ENCODE assay signal across 18 mouse cellular contexts in the genomic region with DNA sequence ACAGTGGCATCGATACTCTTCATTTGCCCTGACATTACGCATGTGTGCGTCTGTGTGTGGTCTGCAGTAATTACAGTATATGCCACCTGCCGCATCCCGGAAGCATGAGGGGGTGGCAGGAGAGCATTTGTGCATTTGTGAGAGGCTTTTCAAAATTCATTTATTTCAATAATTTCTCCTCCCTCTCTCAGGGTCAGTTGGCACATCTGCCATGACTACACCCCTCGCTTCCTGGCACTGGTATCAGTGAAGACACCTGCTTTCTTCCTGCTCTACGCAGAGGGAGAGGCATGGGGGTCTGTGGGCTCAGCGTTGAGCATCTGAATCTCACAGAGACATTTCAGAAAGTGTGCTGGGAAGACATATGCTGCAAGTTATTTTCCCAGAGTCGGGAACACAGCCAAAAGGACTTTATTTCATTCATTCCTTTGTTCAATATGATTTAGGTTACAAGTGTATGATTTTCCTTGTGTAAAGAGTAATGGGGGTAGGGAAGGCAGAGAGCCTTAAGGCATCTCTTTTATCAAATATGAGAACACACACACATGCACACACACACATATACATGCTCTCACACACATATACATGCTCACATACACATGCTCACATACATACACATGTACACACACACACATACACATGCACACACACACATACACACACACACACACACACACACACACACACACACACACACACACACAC.
DNase-seq lines count a peak whose midpoint lies in the region; ATAC-seq and TF ChIP-seq lines count a peak whose summit lies in the region.
"Had no signal": no experiment of that assay in that cellular context is flagged by ENCODE, and none has a peak within 500 bp of the region (broad histone marks: within the 10 kb centered on the region; RNA-seq: fewer than 3 reads in every experiment).

No protein-coding gene starts in this region.

- no peaks in the 10 kb centered on the region for H3K27me3 ChIP-seq in forebrain, embryonic 14.5 days (replicated peaks; ENCODE audit: control insufficient read depth, insufficient read depth, low read length)
- no peaks in the 10 kb centered on the region for H3K27me3 ChIP-seq in forebrain, embryonic 10.5 days (ENCODE audit: poor library complexity, severe bottlenecking)
- no peaks in the 10 kb centered on the region for H3K27me3 ChIP-seq in limb, embryonic 14.5 days (ENCODE audit: control insufficient read depth, insufficient read depth, low read length)
- no peaks in the 10 kb centered on the region for H3K27me3 ChIP-seq in limb, embryonic 10.5 days (ENCODE audit: low read depth, poor library complexity, severe bottlenecking)
- H3K27me3 ChIP-seq in liver, embryonic 11.5 days (replicated peaks; ENCODE audit: control insufficient read depth, insufficient read depth, low read length): no peaks in the 10 kb centered on the region
- H3K27me3 ChIP-seq: limb, embryonic 13.5 days; megakaryocyte, embryonic 14.5 days; neural tube, embryonic 13.5 days had no signal

- no peak overlapping the region for H3K4me3 ChIP-seq in forebrain, embryonic 14.5 days (ENCODE audit: low read depth, low read length)
- H3K4me3 ChIP-seq in forebrain, embryonic 10.5 days: no peak overlapping the region
- H3K4me3 ChIP-seq in limb, embryonic 14.5 days (replicated peaks; ENCODE audit: low read length): no peak overlapping the region
- no peak overlapping the region for H3K4me3 ChIP-seq in limb, embryonic 10.5 days
- H3K4me3 ChIP-seq in liver, embryonic 11.5 days (ENCODE audit: low read depth, low read length): no peak overlapping the region
- H3K4me3 ChIP-seq: limb, embryonic 13.5 days; megakaryocyte, embryonic 14.5 days; neural tube, embryonic 13.5 days had no signal

- peak; percentile 91 for ATAC-seq in forebrain, embryonic 14.5 days
- no peak for ATAC-seq in limb, embryonic 14.5 days (ENCODE audit: low FRiP score, low read depth)
- no peak for ATAC-seq in liver, embryonic 11.5 days (replicated peaks; ENCODE audit: low FRiP score)
- ATAC-seq: intestine, postnatal 0 days had no signal

- no peaks in the 10 kb centered on the region for H3K9me3 ChIP-seq in forebrain, embryonic 14.5 days (replicated peaks; ENCODE audit: control insufficient read depth, low read length)
- H3K9me3 ChIP-seq in forebrain, embryonic 10.5 days: no peaks in the 10 kb centered on the region
- H3K9me3 ChIP-seq in limb, embryonic 14.5 days (ENCODE audit: control insufficient read depth, low read length): no peaks in the 10 kb centered on the region
- no peaks in the 10 kb centered on the region for H3K9me3 ChIP-seq in limb, embryonic 10.5 days (replicated peaks)
- H3K9me3 ChIP-seq in liver, embryonic 11.5 days (ENCODE audit: control insufficient read depth, low read length): no peaks in the 10 kb centered on the region
- H3K9me3 ChIP-seq: limb, embryonic 13.5 days; neural tube, embryonic 13.5 days had no signal

- peak; percentile 75 for DNase-seq in forebrain, embryonic 14.5 days (ENCODE audit: low spot score)
- no peak for DNase-seq in forebrain, embryonic 10.5 days (ENCODE audit: extremely low spot score, low spot score)
- peak; percentile 76 for DNase-seq in limb, embryonic 14.5 days (ENCODE audit: low spot score)
- DNase-seq in limb, embryonic 10.5 days (ENCODE audit: low spot score): no peak
- DNase-seq in brain, embryonic 18.5 days (ENCODE audit: low read depth, low spot score): peak; percentile 20
- DNase-seq in layer of hippocampus, adult 9-10 months (ENCODE audit: low spot score): peak; percentile 4
- no peak for DNase-seq in liver, embryonic 11.5 days (ENCODE audit: low spot score)
- DNase-seq: adrenal gland, postnatal 10 days; B cell, adult 2 months; cerebellum, adult 9-10 months; gastrocnemius, postnatal 10 days; heart, adult 18-20 months; lung, postnatal 10 days had no signal

- H3K4me1 ChIP-seq in forebrain, embryonic 14.5 days (ENCODE audit: control insufficient read depth, insufficient read depth, low read length): 0 out of 2 replicates have a peak, but pooled peaks cover 3% of the 10 kb centered on the region
- H3K4me1 ChIP-seq in forebrain, embryonic 10.5 days: no peaks in the 10 kb centered on the region
- H3K4me1 ChIP-seq in limb, embryonic 14.5 days (ENCODE audit: control insufficient read depth, insufficient read depth, low read length): no peaks in the 10 kb centered on the region
- H3K4me1 ChIP-seq in limb, embryonic 10.5 days: no peaks in the 10 kb centered on the region
- no peaks in the 10 kb centered on the region for H3K4me1 ChIP-seq in liver, embryonic 11.5 days (replicated peaks; ENCODE audit: control insufficient read depth, insufficient read depth, low read length)
- H3K4me1 ChIP-seq: limb, embryonic 13.5 days; megakaryocyte, embryonic 14.5 days; neural tube, embryonic 13.5 days had no signal

- H3K36me3 ChIP-seq in forebrain, embryonic 14.5 days (ENCODE audit: control insufficient read depth, insufficient read depth, low read length): no peaks in the 10 kb centered on the region
- no peaks in the 10 kb centered on the region for H3K36me3 ChIP-seq in forebrain, embryonic 10.5 days (replicated peaks)
- H3K36me3 ChIP-seq in limb, embryonic 14.5 days (ENCODE audit: control insufficient read depth, insufficient read depth, low read length): no peaks in the 10 kb centered on the region
- no peaks in the 10 kb centered on the region for H3K36me3 ChIP-seq in limb, embryonic 10.5 days
- no peaks in the 10 kb centered on the region for H3K36me3 ChIP-seq in liver, embryonic 11.5 days (ENCODE audit: control insufficient read depth, insufficient read depth, low read length)
- H3K36me3 ChIP-seq: limb, embryonic 13.5 days; neural tube, embryonic 13.5 days had no signal

- no peak overlapping the region for H3K9ac ChIP-seq in forebrain, embryonic 14.5 days (ENCODE audit: low read length)
- H3K9ac ChIP-seq in limb, embryonic 14.5 days (ENCODE audit: low read depth, low read length, severe bottlenecking): no peak overlapping the region
- no peak overlapping the region for H3K9ac ChIP-seq in liver, embryonic 11.5 days (ENCODE audit: low read depth, low read length)
- H3K9ac ChIP-seq: limb, embryonic 13.5 days; neural tube, embryonic 13.5 days had no signal

- no peak overlapping the region for H3K4me2 ChIP-seq in forebrain, embryonic 14.5 days (ENCODE audit: low read length)
- no peak overlapping the region for H3K4me2 ChIP-seq in limb, embryonic 14.5 days (replicated peaks; ENCODE audit: low read depth, low read length, severe bottlenecking)
- H3K4me2 ChIP-seq in liver, embryonic 11.5 days: no peak overlapping the region
- H3K4me2 ChIP-seq: limb, embryonic 13.5 days; neural tube, embryonic 13.5 days had no signal

- peak overlapping the region; percentile 1; the same call in 1 of the 2 replicates for H3K27ac ChIP-seq in forebrain, embryonic 14.5 days (ENCODE audit: low read depth, low read length)
- H3K27ac ChIP-seq in forebrain, embryonic 10.5 days: no peak overlapping the region
- no peak overlapping the region for H3K27ac ChIP-seq in limb, embryonic 14.5 days (replicated peaks; ENCODE audit: low read depth, low read length)
- H3K27ac ChIP-seq in limb, embryonic 10.5 days: no peak overlapping the region
- no peak overlapping the region for H3K27ac ChIP-seq in liver, embryonic 11.5 days (ENCODE audit: low read depth, low read length)
- H3K27ac ChIP-seq: kidney, postnatal 0 days; limb, embryonic 13.5 days; neural tube, embryonic 13.5 days had no signal

- no peak for TF ChIP-seq POLR2A in limb, embryonic 14.5 days (IDR thresholded peaks at IDR 0.05; ENCODE audit: borderline replicate concordance, extremely low read depth, insufficient read depth, insufficient read length)

- WGBS in forebrain, embryonic 14.5 days: 62% methylated on average over 9 of the region's 9 CpGs
- 93% methylated on average over 9 of the region's 9 CpGs for WGBS in forebrain, embryonic 10.5 days
- 74% methylated on average over 9 of the region's 9 CpGs for WGBS in limb, embryonic 14.5 days
- 92% methylated on average over 9 of the region's 9 CpGs for WGBS in limb, embryonic 10.5 days
- 83% methylated on average over 9 of the region's 9 CpGs for WGBS in liver, embryonic 11.5 days

Comparison
In these comparisons a context has a peak if more than half of its experiments do, and no peak if none do; other contexts are left out.
1. DNase-seq: peak in forebrain, embryonic 14.5 days (single experiment), limb, embryonic 14.5 days (single experiment), brain, embryonic 18.5 days (single experiment) and layer of hippocampus, adult 9-10 months (single experiment); none in forebrain, embryonic 10.5 days (single experiment), limb, embryonic 10.5 days (single experiment) and liver, embryonic 11.5 days (single experiment).